Mouse (Mus musculus) ES-E14 (cell line): Measurements from ENCODE around the gene Bmt2.

Experiments
- HCFC1 ChIP-seq: IDR thresholded peaks from 2 replicates; pipeline ENCODE4 v1.6.1; 2012; ENCODE audit warnings: low read length, inconsistent platforms, borderline replicate concordance; ENCODE audit not compliant: insufficient read depth
- MAFK ChIP-seq: IDR thresholded peaks from 2 replicates; pipeline ENCODE4 v1.6.1; 2014; ENCODE audit warnings: mild to moderate bottlenecking, low read depth, low read length, inconsistent platforms; ENCODE audit not compliant: insufficient read depth
- ZC3H11A ChIP-seq: IDR thresholded peaks from 2 replicates; pipeline ENCODE4 v1.6.1; 2012; ENCODE audit warnings: low read depth, mild to moderate bottlenecking, inconsistent platforms, low read length, borderline replicate concordance
- ZNF384 ChIP-seq: IDR thresholded peaks from 2 replicates; pipeline ENCODE4 v1.6.1; 2012; ENCODE audit warnings: low read depth, low read length, inconsistent platforms

GRCm38 (mm10) chr6:13614568-13614967 is 63.2 kb downstream of the Bmt2 start:
- TF ChIP-seq MAFK, result no peak
- TF ChIP-seq ZC3H11A, result no peak
- TF ChIP-seq HCFC1, result no peak
- no peak for TF ChIP-seq ZNF384
